Mouse (Mus musculus) natural killer cell, adult 2 months (primary cell): ENCODE measurements around the gene Uchl4.
A peak's percentile ranks its signal among the peaks of the same experiment; 100 is the strongest.
"Not testable (repeated sequence)": the region's sequence is repeated elsewhere in the genome, so short reads cannot be mapped to it uniquely, and the experiment has no call there.

Experiments
- DNase-seq, 2 experiments: peaks; one replicate each; pipeline ENCODE4 v3.0.0; 2022; ENCODE audit warnings: low spot score in 2 of 2

Gene Uchl4

GRCm38 (mm10) chr9:64234768-64235435, at the start of gene Uchl4:
Gene Uchl4, plus strand, starts transcription at chr9:64235201.
- DNase-seq = no peak

- DNase-seq = no peak
Measured at GRCm38 (mm10) chr9:64193879-64194278, 41.1 kb upstream of the Uchl4 start.

DNA sequence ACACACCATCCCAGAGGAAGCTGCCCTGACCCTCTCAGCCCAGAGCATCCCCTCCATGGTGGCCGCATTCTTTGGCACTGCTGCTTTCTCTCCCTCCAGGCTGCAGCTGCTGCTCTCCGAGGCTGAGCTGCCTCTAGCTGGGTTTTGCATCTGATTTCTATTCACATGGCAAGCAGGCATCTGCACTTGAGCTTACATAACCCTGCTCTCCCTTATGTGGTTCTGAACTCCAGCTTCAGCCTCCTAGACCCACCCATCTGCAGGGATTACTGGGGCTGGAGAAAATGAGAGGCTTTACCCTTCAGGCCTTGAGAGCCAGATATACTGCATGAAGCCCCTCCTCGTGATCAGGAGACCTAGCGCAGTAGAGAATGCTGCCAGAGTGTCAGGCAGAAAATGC, 39.4 kb upstream of the Uchl4 start:
- DNase-seq = no peak

- no peak for DNase-seq
Measured at GRCm38 (mm10) chr9:64197524-64197923, 37.5 kb upstream of the Uchl4 start.

- DNase-seq = no peak
Measured at GRCm38 (mm10) chr9:64198068-64198762, 36.8 kb upstream of the Uchl4 start.

DNA sequence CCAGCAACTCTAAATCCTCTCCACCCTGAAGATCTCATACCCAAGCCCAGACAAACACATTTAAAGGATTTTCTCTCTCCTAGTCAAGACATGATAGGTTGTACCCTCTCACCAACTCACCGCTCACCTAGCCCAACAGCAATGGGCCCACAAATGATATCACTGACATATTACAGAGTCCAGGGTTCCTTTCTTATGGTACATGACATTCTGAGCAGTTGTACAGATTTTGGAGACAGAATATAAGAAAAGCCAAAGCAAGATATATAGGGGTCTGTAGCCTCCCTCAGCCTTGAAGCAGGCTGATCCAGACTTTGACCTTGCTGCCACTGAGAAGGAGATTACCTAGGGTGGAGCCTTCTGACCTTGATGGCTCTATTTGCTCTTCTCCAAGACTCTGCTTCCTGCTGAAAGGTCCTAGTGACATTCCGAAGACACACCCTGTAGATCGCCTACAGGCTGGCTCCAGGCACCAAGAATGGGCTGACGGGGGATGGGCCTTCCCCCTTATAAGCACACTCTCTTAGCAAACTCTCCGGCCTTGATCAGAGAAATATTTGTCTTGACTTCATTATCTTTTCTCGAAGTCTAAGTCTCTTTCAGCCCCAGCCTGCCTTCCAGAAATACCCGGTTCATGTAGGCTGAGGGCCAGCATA, 36.1 kb upstream of the Uchl4 start:
- not testable (repeated sequence) for DNase-seq

GRCm38 (mm10) chr9:64199897-64200296, 35.1 kb upstream of the Uchl4 start:
- DNase-seq = no peak

DNA sequence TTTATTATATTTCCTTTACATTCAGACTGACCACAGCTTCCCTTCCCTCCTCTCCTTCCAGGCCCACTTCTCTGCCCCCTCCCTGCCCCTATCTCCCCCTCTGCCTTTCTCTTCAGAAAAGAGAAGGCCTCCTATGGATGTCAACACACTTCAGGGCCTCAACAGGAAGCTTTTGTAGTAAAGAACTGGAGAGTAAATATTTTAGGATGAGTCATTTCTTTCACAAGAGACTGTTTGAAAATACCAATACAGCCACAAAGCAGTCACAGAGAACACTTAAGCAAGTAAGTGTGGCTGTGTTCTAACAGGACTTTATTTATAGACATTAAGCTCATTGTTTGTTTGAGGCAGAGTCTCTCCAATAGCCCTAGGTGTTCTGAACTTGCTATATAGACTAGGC, 32.7 kb upstream of the Uchl4 start:
- DNase-seq = no peak

DNA sequence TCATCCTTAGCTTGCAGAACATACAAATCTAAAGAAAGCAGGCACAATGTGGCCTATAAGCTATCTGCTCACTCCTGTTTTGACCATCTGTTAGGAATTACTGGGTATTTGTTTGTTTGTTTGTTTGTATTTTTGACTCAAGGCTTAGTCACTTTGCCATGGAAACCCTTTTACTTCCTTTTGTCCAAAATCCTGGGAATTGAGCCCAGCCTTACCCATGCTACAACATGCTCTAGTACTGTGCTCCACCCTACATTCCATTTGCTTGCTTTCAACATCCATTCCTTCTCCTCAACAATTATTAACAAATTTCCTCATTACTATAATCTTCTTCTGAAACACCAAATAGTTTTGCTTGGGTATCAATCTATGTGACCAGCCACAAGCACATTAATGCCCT, 32.1 kb upstream of the Uchl4 start:
- no peak for DNase-seq

GRCm38 (mm10) chr9:64207509-64208084, 27.4 kb upstream of the Uchl4 start:
- no peak for DNase-seq

DNA sequence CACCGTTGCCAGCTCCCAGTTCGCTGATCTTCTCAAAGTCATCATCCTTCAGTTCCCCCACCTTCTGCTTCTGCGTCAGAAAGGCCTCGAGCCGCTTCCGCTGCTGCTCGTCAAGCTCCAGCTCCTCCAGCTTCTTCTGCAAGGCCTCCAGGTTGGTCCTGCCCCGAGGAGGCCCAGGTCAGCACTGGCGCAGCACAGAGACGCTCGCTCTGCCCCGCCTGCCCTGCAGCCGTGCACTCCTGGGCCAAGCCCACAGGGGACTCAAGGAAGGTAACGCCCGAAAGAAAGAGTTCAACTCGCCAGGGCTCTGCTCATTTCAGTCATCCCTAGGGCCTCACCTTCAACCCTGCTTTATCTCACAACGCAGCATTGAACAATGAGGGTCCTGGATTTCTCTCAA, 20.5 kb upstream of the Uchl4 start:
- no peak for DNase-seq

DNA sequence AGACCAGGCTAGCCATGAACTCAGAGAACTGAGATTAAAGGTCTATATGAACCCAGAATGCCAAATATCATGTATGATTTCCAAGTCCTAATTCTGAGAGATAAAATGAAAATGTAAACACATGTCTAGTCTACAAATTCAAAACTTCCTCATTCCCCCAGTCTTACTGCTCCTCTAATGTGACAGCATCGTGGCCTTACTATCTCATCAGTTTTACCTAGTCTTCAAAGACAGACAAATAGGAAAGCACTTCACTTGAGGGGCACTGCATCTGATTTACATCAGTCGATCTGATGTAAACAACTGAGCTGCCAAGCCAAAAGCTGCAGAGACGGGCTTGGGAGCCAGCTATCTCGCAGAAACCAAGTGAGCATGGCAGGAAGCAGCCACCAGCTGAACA, 18.9 kb upstream of the Uchl4 start:
- DNase-seq = no peak

DNA sequence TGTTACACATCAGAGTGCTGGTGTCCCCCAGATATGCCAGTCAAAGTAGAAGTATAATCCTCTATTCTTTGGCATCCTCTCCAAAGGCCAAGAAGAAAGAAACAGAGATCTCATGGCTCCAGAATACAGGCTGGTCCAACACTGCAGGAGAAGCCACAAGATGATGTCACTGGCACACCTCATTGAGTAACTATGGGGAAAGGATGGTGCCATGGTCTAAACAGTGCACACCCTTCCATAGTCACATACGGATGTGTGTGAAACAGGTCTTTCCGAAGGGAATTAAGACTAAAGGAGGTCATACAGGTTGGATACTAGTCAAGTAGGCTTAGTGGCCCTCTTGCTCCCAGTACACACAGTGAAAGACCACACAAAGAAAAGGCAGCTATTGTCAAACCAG, 18.4 kb upstream of the Uchl4 start:
- DNase-seq = no peak

- DNase-seq = no peak
Measured at GRCm38 (mm10) chr9:64217887-64218286, 17.1 kb upstream of the Uchl4 start.

DNA sequence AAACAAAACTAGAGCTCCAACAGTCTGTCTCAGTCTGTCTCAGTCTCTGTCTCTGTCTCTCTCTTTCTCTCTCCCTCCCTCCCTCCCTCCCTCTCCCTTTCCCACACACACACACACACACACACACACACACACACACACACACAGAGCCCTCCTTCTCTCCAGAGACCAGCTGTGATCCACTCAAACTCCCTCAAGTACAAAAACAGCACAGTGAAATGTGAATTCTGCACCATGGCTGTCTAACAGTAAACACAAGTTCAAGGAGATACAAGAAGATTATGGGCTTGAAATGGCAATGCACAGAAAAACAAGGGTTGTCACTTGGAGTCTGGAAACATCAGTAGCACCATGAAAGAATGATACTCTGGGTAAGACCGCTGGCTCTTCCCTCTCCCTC, 15.7 kb upstream of the Uchl4 start:
- no peak for DNase-seq

GRCm38 (mm10) chr9:64219772-64220420, 15.1 kb upstream of the Uchl4 start:
- DNase-seq = no peak

DNA sequence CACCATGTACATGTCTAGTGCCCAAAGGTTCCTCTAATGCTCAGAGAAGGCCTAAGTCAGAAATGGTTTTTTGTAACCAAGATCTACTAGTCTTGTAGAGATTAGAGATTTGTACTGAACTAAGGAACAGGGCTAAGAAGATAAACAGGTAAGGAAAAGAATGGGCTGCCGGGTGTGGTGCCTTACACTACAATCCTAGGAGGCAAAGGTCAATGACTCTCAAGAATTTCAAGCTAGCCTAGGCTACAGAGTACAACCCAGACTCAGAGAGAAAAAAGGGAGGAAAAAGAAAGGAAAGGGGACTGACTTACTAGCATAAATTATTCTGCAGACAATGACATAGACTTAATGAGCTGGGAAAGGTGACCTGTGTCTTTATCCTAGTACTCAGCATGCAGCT, 14.4 kb upstream of the Uchl4 start:
- DNase-seq = no peak

GRCm38 (mm10) chr9:64221480-64221879, 13.5 kb upstream of the Uchl4 start:
- DNase-seq = no peak

GRCm38 (mm10) chr9:64222098-64222497, 12.9 kb upstream of the Uchl4 start:
- DNase-seq = no peak

GRCm38 (mm10) chr9:64225805-64226204, 9.2 kb upstream of the Uchl4 start:
- no peak for DNase-seq

DNA sequence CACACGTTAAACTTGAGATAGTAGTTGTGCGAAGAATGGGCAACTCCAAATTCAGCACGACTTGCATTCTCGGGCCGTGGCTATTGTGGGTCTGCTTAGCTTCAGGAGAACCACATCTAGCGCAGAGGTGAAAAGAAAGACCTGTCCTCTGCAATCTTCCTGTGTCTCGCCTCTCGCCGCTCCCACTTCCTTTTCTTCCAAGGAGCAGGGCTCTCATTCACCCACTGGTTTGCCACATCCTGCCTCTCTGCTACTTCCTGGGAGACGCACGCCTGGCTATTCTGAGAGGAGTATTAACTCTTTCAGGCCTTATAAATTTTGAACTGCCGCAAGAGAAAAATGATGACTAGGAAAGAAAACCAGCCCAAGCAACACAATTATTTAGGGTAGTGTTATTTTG, 7.3 kb upstream of the Uchl4 start:
- peak; percentile 5 to 14 for DNase-seq

- no peak for DNase-seq
Measured at GRCm38 (mm10) chr9:64228972-64229371, 6.0 kb upstream of the Uchl4 start.
